In the genomic region with DNA sequence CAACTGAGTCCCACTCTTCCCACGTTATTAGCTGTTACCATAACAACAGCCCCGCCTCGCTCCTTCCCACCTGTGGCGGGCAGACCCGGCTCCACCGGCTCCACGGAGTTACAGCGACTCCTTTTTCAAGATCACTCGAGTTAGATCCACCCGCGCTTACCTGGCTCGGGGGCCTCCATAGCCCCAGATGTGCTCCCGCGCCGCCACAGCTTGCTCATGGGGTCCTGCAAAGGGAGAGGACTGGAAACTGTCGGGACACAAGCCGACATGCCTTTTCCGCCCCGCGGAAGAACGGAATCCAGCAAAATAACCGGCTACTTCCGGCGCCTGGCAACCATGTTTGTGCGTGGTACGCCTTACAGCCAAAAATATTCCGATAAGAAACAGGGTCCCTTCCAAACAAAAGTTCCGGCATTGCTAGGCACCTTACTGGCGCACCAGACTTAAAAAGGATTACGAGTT, we compare ENCODE assay signal across 7 mouse cellular contexts. TPM values are rescaled to one million over a fixed set of nuclear protein-coding genes. Genes with fewer than 3 reads are reported as not detected.
DNase-seq lines count a peak whose midpoint lies in the region; ATAC-seq and TF ChIP-seq lines count a peak whose summit lies in the region.

No protein-coding gene starts in this region.

- H3K4me2 ChIP-seq in intestine, postnatal 0 days (replicated peaks; ENCODE audit: low read depth) = peak overlapping the region; percentile 73
- peak overlapping the region; percentile 92 for H3K4me2 ChIP-seq in midbrain, embryonic 13.5 days (replicated peaks)

- DNase-seq in adrenal gland, adult 8-10 months = peak; percentile 90
- peak; percentile 95 for DNase-seq in embryo, embryonic 9.5 days (ENCODE audit: extremely low spot score)
- DNase-seq in gastrocnemius, postnatal 4 days (ENCODE audit: low spot score in 2 of 2) = peak; percentile 77 to 91
- DNase-seq in limb, embryonic 10.5 days (ENCODE audit: low spot score) = peak; percentile 94
- DNase-seq in spleen, adult 12 weeks (ENCODE audit: low spot score) = peak; percentile 83

- H3K27me3 ChIP-seq in intestine, postnatal 0 days (replicated peaks; ENCODE audit: control insufficient read depth, insufficient read depth, low read length) = no peaks in the 10 kb centered on the region
- H3K27me3 ChIP-seq in limb, embryonic 10.5 days (ENCODE audit: low read depth, poor library complexity, severe bottlenecking) = no peaks in the 10 kb centered on the region
- H3K27me3 ChIP-seq in midbrain, embryonic 13.5 days = no peaks in the 10 kb centered on the region

- H3K9ac ChIP-seq in intestine, postnatal 0 days (ENCODE audit: low read depth, low read length) = peak overlapping the region; percentile 60
- H3K9ac ChIP-seq in midbrain, embryonic 13.5 days (replicated peaks) = peak overlapping the region; percentile 78

- under 1% methylated on average over 30 of the region's 30 CpGs for WGBS in intestine, postnatal 0 days
- WGBS in limb, embryonic 10.5 days = under 1% methylated on average over 30 of the region's 30 CpGs
- under 1% methylated on average over 30 of the region's 30 CpGs for WGBS in midbrain, embryonic 13.5 days

- H3K4me1 ChIP-seq in intestine, postnatal 0 days (replicated peaks; ENCODE audit: control insufficient read depth, insufficient read depth, low read length) = 0 out of 2 replicates have a peak, but pooled peaks cover 3% of the 10 kb centered on the region
- H3K4me1 ChIP-seq in limb, embryonic 10.5 days = peaks cover 43% of the 10 kb centered on the region
- H3K4me1 ChIP-seq in midbrain, embryonic 13.5 days (replicated peaks) = peaks cover 42% of the 10 kb centered on the region

- no peak overlapping the region for H3K27ac ChIP-seq in intestine, postnatal 0 days (ENCODE audit: low read depth, low read length)
- H3K27ac ChIP-seq in limb, embryonic 10.5 days = peak overlapping the region; percentile 91
- 0 out of 2 replicates have a peak overlapping the region, but pooled peaks have one; percentile 53 for H3K27ac ChIP-seq in midbrain, embryonic 13.5 days

- ATAC-seq in intestine, postnatal 0 days = peak; percentile 4; the same call in 1 of the 2 replicates
- ATAC-seq in midbrain, embryonic 13.5 days = peak; percentile 3

- peak overlapping the region; percentile 78 for H3K4me3 ChIP-seq in intestine, postnatal 0 days (ENCODE audit: low read depth, low read length)
- peak overlapping the region; percentile 87 for H3K4me3 ChIP-seq in limb, embryonic 10.5 days
- H3K4me3 ChIP-seq in midbrain, embryonic 13.5 days (replicated peaks) = peak overlapping the region; percentile 78

- H3K36me3 ChIP-seq in intestine, postnatal 0 days (ENCODE audit: control insufficient read depth, insufficient read depth) = no peaks in the 10 kb centered on the region
- H3K36me3 ChIP-seq in limb, embryonic 10.5 days = peaks cover 7% of the 10 kb centered on the region
- H3K36me3 ChIP-seq in midbrain, embryonic 13.5 days = peaks cover under 1% of the 10 kb centered on the region

- no peaks in the 10 kb centered on the region for H3K9me3 ChIP-seq in intestine, postnatal 0 days (ENCODE audit: control insufficient read depth)
- H3K9me3 ChIP-seq in limb, embryonic 10.5 days (replicated peaks) = no peaks in the 10 kb centered on the region
- H3K9me3 ChIP-seq in midbrain, embryonic 13.5 days = no peaks in the 10 kb centered on the region

- TF ChIP-seq CTCF in intestine, postnatal 0 days (IDR thresholded peaks at IDR 0.05; ENCODE audit: low read depth) = no peak

RNA-seq across cellular contexts. Expression of a gene that starts 0.3 kb away (rescaled TPM):
- total RNA-seq in adrenal gland, adult 8-10 months (2022) = 10 to 100 TPM; 24.9 to 32.3 (median 28.0) TPM
- 10 to 100 TPM; 18.6 to 20.6 TPM for total RNA-seq in gastrocnemius, postnatal 4 days (2021)
- 6.0 and 8.5 TPM in 2 replicates for polyA plus RNA-seq in intestine, postnatal 0 days (2015; fragmentation: Nextera tagmentation; extraction: Ambion mirVana)
- 17.4 and 17.8 TPM in 2 replicates for polyA plus RNA-seq in limb, embryonic 10.5 days (2016; fragmentation: Nextera tagmentation; extraction: Ambion mirVana)
- 12.1 and 14.9 TPM in 2 replicates for polyA plus RNA-seq in midbrain, embryonic 13.5 days (2015; fragmentation: Nextera tagmentation; extraction: Ambion mirVana)

RNA-seq across cellular contexts. Expression of a gene that starts 3.5 kb away (rescaled TPM):
- total RNA-seq in adrenal gland, adult 8-10 months (2022) = 100 to 1,000 TPM; 100 to 106 (median 105) TPM
- total RNA-seq in gastrocnemius, postnatal 4 days (2021) = 10 to 100 TPM; 52.7 to 62.3 TPM
- polyA plus RNA-seq in intestine, postnatal 0 days (2015; fragmentation: Nextera tagmentation; extraction: Ambion mirVana) = 69.1 and 72.7 TPM in 2 replicates
- polyA plus RNA-seq in limb, embryonic 10.5 days (2016; fragmentation: Nextera tagmentation; extraction: Ambion mirVana) = 136 and 188 TPM in 2 replicates
- polyA plus RNA-seq in midbrain, embryonic 13.5 days (2015; fragmentation: Nextera tagmentation; extraction: Ambion mirVana) = 228 and 253 TPM in 2 replicates

RNA-seq across cellular contexts. Expression of a gene that starts 9.6 kb away (rescaled TPM):
- 10 to 100 TPM; 45.9 to 91.9 (median 62.8) TPM for total RNA-seq in adrenal gland, adult 8-10 months (2022)
- 10 to 100 TPM; 20.0 to 21.9 TPM for total RNA-seq in gastrocnemius, postnatal 4 days (2021)
- polyA plus RNA-seq in intestine, postnatal 0 days (2015; fragmentation: Nextera tagmentation; extraction: Ambion mirVana) = 18.4 and 20.9 TPM in 2 replicates
- 45.3 and 53.8 TPM in 2 replicates for polyA plus RNA-seq in limb, embryonic 10.5 days (2016; fragmentation: Nextera tagmentation; extraction: Ambion mirVana)
- 16.0 and 26.9 TPM in 2 replicates for polyA plus RNA-seq in midbrain, embryonic 13.5 days (2015; fragmentation: Nextera tagmentation; extraction: Ambion mirVana)

RNA-seq across cellular contexts. Expression of a gene that starts 10.4 kb away (rescaled TPM):
- 10 to 100 TPM; 16.4 to 34.0 (median 19.9) TPM for total RNA-seq in adrenal gland, adult 8-10 months (2022)
- total RNA-seq in gastrocnemius, postnatal 4 days (2021) = 10 to 100 TPM; 31.0 to 34.6 TPM
- 19.7 and 21.1 TPM in 2 replicates for polyA plus RNA-seq in intestine, postnatal 0 days (2015; fragmentation: Nextera tagmentation; extraction: Ambion mirVana)
- polyA plus RNA-seq in limb, embryonic 10.5 days (2016; fragmentation: Nextera tagmentation; extraction: Ambion mirVana) = 34.2 and 51.8 TPM in 2 replicates
- polyA plus RNA-seq in midbrain, embryonic 13.5 days (2015; fragmentation: Nextera tagmentation; extraction: Ambion mirVana) = 16.5 and 18.8 TPM in 2 replicates

RNA-seq across cellular contexts. Expression of a gene that starts 16.0 kb away (rescaled TPM):
- 100 to 1,000 TPM in 1 of 4 experiments, 10 to 100 TPM in 3; 81.6 to 113 (median 89.5) TPM for total RNA-seq in adrenal gland, adult 8-10 months (2022)
- 100 to 1,000 TPM in 1 of 2 experiments, 10 to 100 TPM in 1; 79.5 to 100 TPM for total RNA-seq in gastrocnemius, postnatal 4 days (2021)
- 113 and 115 TPM in 2 replicates for polyA plus RNA-seq in intestine, postnatal 0 days (2015; fragmentation: Nextera tagmentation; extraction: Ambion mirVana)
- 150 and 163 TPM in 2 replicates for polyA plus RNA-seq in limb, embryonic 10.5 days (2016; fragmentation: Nextera tagmentation; extraction: Ambion mirVana)
- 137 and 146 TPM in 2 replicates for polyA plus RNA-seq in midbrain, embryonic 13.5 days (2015; fragmentation: Nextera tagmentation; extraction: Ambion mirVana)
